Mouse (Mus musculus): ENCODE data around the gene Mamdc4.

DNA sequence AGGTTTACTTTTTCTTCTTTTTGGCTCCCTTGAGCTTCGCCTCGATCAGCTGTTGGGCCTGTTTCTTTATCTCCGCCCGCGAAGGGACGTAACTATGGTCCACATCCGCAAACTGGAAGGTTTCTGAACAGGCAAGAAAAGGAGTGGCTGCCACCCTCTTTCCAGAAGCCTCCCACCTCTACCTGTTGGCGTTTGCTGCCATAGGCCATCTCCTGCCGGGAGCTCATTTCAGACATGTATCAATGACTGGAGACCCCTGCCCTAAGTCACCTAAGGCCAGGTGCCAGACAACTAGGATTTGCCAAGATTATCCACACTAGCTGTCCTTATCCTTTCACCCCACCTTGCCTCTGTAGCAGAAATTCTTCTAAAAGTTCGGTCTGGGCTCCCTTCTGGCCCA lies 34.0 kb upstream of the Mamdc4 start:
- no peak for TF ChIP-seq CTCF (conservative IDR thresholded peaks at IDR 0.05; ENCODE audit: low read length)
- no peak for TF ChIP-seq POU5F1 (IDR thresholded peaks at IDR 0.05; ENCODE audit: borderline replicate concordance, low read length)
- TF ChIP-seq NANOG (IDR thresholded peaks at IDR 0.05; ENCODE audit: borderline replicate concordance, low read length), result no peak

Measured in E14TG2a.4 (cell line).